Mouse (Mus musculus) hindbrain, embryonic 13.5 days (tissue): ENCODE data around the gene Psmc5. TPM values are rescaled to one million over a fixed set of nuclear protein-coding genes. Genes with fewer than 3 reads are reported as not detected.

Experiments used
- ATAC-seq: fragments of 200-750 bp; cut with Nextera tagmentation; 2 replicates; pipeline ENCODE4 v1.8.0; 2017; ENCODE audit warnings: moderate TSS enrichment; ENCODE audit not compliant: low FRiP score
- H3K27ac ChIP-seq: fragments of 300-500 bp; sonication (generic); 2 replicates; pipeline ENCODE4 v1.5.1; 2015; ENCODE audit warnings: inconsistent platforms, mild to moderate bottlenecking, moderate library complexity
- H3K27me3 ChIP-seq: fragments of 300-500 bp; sonication (generic); 2 replicates; pipeline ENCODE4 v1.6.1; 2015; ENCODE audit warnings: mild to moderate bottlenecking, inconsistent platforms
- H3K36me3 ChIP-seq: fragments of 300-500 bp; sonication (generic); 2 replicates; pipeline ENCODE4 v1.6.1; 2015; ENCODE audit warnings: mild to moderate bottlenecking, inconsistent platforms
- H3K4me1 ChIP-seq: fragments of 300-500 bp; sonication (generic); replicated peaks from 2 replicates; pipeline ENCODE4 v1.6.1; 2015; ENCODE audit warnings: inconsistent platforms
- H3K4me2 ChIP-seq: fragments of 300-500 bp; sonication (generic); 2 replicates; pipeline ENCODE4 v1.6.1; 2015; ENCODE audit warnings: inconsistent platforms, mild to moderate bottlenecking, moderate library complexity
- H3K4me3 ChIP-seq: fragments of 300-500 bp; sonication (generic); 2 replicates; pipeline ENCODE4 v1.5.1; 2015; ENCODE audit warnings: mild to moderate bottlenecking, inconsistent platforms
- H3K9ac ChIP-seq: fragments of 300-500 bp; sonication (generic); 2 replicates; pipeline ENCODE4 v1.6.1; 2015; ENCODE audit warnings: mild to moderate bottlenecking, inconsistent platforms
- H3K9me3 ChIP-seq: fragments of 300-500 bp; sonication (generic); 2 replicates; pipeline ENCODE4 v1.6.1; 2016; ENCODE audit warnings: inconsistent platforms
- WGBS: fragments of 180-500 bp; shearing (Covaris S2); methylation state at CpG from one replicate; pipeline ENCODE4 v1.1.7; 2015; 5-methylcytosine and 5-hydroxymethylcytosine counted together
- polyA plus RNA-seq: library from polyadenylated mRNA; unstranded; fragments of >200 nt; fragmentation: Nextera tagmentation; extraction: Ambion mirVana; gene quantifications from 2 replicates; pipeline ENCODE4 v1.2.1, GENCODE M21; 2015

Gene Psmc5
- polyA plus RNA-seq, 1 experiment from 2014 or later, result 339 TPM

GRCm38 (mm10) chr11:106289369-106289768, 33.4 kb downstream of the Psmc5 start:
- no peak overlapping the region for H3K4me2 ChIP-seq
- H3K36me3 ChIP-seq, result no peaks in the 10 kb centered on the region
- H3K9me3 ChIP-seq, result no peaks in the 10 kb centered on the region
- H3K4me3 ChIP-seq, result no peak overlapping the region
- H3K27ac ChIP-seq, result no peak overlapping the region
- H3K27me3 ChIP-seq, result no peaks in the 10 kb centered on the region
- no peak overlapping the region for H3K9ac ChIP-seq
- 65% methylated on average over 8 of the region's 8 CpGs for WGBS
- ATAC-seq, result no peak
- 0 out of 2 replicates have a peak, but pooled peaks cover 3% of the 10 kb centered on the region for H3K4me1 ChIP-seq

GRCm38 (mm10) chr11:106290376-106290775, 34.4 kb downstream of the Psmc5 start:
- no peaks in the 10 kb centered on the region for H3K36me3 ChIP-seq
- 92% methylated on average over 5 of the region's 5 CpGs for WGBS
- no peaks in the 10 kb centered on the region for H3K27me3 ChIP-seq
- no peak overlapping the region for H3K9ac ChIP-seq
- ATAC-seq, result no peak
- no peak overlapping the region for H3K4me2 ChIP-seq
- 0 out of 2 replicates have a peak, but pooled peaks cover 3% of the 10 kb centered on the region for H3K4me1 ChIP-seq
- H3K9me3 ChIP-seq, result no peaks in the 10 kb centered on the region
- H3K4me3 ChIP-seq, result no peak overlapping the region
- no peak overlapping the region for H3K27ac ChIP-seq

DNA sequence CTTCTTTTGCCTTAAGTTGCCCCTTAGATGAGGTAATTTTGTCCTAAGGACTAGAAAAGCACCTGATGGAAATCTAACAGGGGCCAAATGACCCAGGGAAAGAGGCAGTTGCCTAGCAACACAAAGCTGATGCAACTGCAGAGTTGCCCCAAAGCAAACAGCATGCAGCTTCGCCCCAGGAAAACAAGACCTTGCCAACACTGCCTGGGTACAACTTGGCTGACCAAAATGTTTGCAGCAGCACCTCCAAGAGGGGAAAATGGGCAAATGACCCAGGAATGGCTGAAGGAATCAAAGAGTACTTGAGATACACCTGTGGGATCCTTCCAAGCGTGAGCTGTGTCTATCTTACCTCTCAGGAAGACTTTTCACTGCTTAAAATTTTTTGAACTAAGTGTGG, 35.9 kb downstream of the Psmc5 start:
- H3K9me3 ChIP-seq, result no peaks in the 10 kb centered on the region
- ATAC-seq, result no peak

DNA sequence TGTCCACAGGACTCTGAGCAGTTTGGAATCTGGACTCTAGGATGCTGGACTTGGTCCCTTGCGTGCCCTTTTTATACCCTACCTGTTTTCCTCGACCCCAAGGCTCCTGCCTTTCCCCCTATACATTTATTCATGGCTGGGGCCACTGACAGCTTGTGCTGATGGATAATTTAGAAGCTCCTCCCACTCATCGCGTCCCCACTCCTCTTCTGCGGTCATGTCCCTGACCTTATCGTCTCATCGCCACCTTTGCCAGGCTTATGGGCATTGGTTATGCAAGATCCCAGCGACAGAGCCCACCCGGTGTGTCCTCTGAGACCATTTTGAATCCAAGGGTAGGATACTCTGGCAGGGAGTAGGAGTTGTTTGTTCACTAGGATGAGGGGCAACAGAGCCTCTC, 45.8 kb downstream of the Psmc5 start, which contains the start of gene Gh:
TSS of gene Gh (minus strand) at position 101 of the 400 bp plus-strand sequence.
- no peak for ATAC-seq
- no peak within 1 kb of the TSS for H3K27ac ChIP-seq
- H3K9ac ChIP-seq, result no peak within 1 kb of the TSS
- H3K4me3 ChIP-seq, result no peak within 1 kb of the TSS
- 75% methylated on average over 9 of the region's 9 CpGs for WGBS
- H3K4me1 ChIP-seq, result no peaks in the 10 kb centered on the region
- no peaks in the 10 kb centered on the region for H3K27me3 ChIP-seq
- no peak within 1 kb of the TSS for H3K4me2 ChIP-seq
- H3K9me3 ChIP-seq, result no peaks in the 10 kb centered on the region
- H3K36me3 ChIP-seq, result no peaks in the 10 kb centered on the region

More for the DNA sequence above, 35.9 kb downstream of the Psmc5 start:
- Histone ChIP-seq H3K4me3 (no peak overlapping the region), H3K27ac (no peak overlapping the region), H3K4me1 (0 out of 2 replicates have a peak, but pooled peaks cover 3% of the 10 kb centered on the region), H3K4me2 (no peak overlapping the region), H3K36me3 (no peaks in the 10 kb centered on the region), H3K9ac (no peak overlapping the region), H3K27me3 (no peaks in the 10 kb centered on the region)
- WGBS, result 90% methylated on average over 2 of the region's 2 CpGs

DNA sequence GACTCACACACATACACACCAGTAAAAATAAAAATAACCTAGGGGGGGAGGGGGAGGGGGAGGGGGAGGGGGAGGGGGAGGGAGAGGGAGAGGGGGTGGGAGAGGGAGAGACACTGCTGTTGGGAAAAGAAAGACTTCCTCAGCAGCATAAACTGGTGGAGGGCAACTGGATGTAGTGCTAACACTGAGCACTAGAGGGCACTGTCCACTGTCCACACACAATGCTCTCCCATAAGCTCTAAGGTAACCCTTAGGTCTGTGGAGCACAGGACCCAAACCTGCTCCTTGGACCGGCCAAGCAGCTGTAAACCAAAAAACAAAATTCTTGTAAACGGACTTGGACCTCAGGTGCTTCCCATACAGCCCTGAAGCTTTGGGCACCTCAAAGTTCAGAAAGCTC, 46.7 kb downstream of the Psmc5 start:
- Histone ChIP-seq H3K4me2 (no peak overlapping the region), H3K27ac (no peak overlapping the region), H3K4me1 (no peaks in the 10 kb centered on the region), H3K9ac (no peak overlapping the region), H3K4me3 (no peak overlapping the region), H3K9me3 (no peaks in the 10 kb centered on the region), H3K27me3 (no peaks in the 10 kb centered on the region), H3K36me3 (no peaks in the 10 kb centered on the region)
- ATAC-seq, result no peak; the same call in 1 of the 2 replicates
- 17% methylated on average over 2 of the region's 2 CpGs for WGBS

DNA sequence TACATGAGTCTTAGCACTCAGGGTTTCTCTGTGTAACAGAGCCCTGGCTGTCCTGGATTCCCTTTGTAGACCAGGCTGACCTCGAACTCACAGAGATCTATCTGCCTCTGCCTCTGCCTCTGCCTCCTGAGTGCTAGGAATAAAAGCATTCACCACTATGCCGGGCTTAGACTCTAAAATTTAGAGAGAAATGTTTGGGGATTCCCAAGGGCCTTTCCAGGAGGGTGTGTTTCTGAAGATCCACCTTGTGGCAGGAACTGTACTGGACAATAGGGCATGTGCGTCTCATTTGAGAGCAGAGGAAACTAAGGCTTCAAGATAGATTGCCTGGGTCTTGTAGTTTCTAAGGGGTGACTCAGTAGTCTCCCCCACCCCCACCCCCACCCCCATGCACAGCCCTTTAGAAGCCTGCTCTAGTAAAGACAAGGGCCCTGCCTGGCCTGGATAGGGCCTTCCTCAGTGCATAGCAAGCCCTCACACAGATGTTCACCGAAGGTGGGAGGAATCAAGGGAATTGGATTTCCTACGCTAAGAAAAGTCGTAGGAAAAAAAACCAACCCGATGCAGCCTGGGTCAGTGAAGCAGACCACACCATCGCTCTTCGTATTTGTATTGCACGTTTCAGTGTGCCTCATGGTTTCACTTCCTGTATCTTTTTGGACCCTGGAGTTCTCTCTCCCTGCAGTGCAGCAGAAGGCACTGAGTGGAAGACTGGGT, 49.6 kb downstream of the Psmc5 start:
- Histone ChIP-seq H3K4me2 (no peak overlapping the region), H3K36me3 (no peaks in the 10 kb centered on the region), H3K9ac (no peak overlapping the region), H3K4me1 (no peaks in the 10 kb centered on the region), H3K27ac (no peak overlapping the region), H3K9me3 (no peaks in the 10 kb centered on the region), H3K4me3 (no peak overlapping the region), H3K27me3 (no peaks in the 10 kb centered on the region)
- ATAC-seq, result no peak
- WGBS, result 86% methylated on average over 10 of the region's 10 CpGs

DNA sequence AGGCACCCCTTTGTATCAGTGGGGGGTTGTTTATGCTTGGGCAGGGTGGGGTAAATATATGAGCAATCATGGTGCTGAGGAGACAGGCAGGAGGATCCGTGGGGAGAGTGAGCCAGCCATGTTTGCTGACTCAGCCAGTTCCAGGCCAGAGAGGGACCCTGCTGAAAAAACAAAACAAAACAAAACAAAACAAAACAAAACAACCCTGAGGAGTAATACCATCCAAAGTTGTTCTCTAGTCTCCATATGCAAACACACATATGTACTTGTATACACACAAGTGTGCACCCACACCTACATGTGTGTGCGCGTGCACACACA, 50.1 kb downstream of the Psmc5 start:
- Histone ChIP-seq H3K9ac (no peak overlapping the region), H3K36me3 (no peaks in the 10 kb centered on the region), H3K27me3 (no peaks in the 10 kb centered on the region), H3K4me2 (no peak overlapping the region), H3K27ac (no peak overlapping the region), H3K4me3 (no peak overlapping the region), H3K9me3 (no peaks in the 10 kb centered on the region), H3K4me1 (no peaks in the 10 kb centered on the region)
- 81% methylated on average over 3 of the region's 3 CpGs for WGBS
- ATAC-seq, result no peak

DNA sequence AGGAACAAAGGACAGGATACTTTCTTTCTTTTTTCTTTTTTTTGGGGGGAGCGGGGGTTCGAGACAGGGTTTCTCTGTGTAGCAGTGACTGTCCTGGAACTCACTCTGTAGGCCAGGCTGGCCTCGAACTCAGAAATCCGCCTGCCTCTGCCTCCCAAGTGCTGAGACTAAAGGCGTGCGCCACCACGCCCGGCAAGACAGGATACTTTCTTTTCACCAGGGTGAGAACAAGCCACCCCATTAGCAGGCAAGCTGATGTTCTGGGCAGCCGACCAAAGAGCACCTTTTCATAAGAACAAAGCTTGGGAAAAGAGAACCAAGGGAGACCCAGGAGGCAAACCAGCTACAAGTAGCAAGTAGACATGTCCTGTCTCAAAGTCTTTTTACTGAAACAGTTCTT, 50.8 kb downstream of the Psmc5 start:
- 81% methylated on average over 9 of the region's 9 CpGs for WGBS
- Histone ChIP-seq H3K4me2 (no peak overlapping the region), H3K4me1 (no peaks in the 10 kb centered on the region), H3K27ac (no peak overlapping the region), H3K4me3 (no peak overlapping the region), H3K36me3 (no peaks in the 10 kb centered on the region), H3K9ac (no peak overlapping the region), H3K27me3 (no peaks in the 10 kb centered on the region), H3K9me3 (no peaks in the 10 kb centered on the region)
- no peak for ATAC-seq

DNA sequence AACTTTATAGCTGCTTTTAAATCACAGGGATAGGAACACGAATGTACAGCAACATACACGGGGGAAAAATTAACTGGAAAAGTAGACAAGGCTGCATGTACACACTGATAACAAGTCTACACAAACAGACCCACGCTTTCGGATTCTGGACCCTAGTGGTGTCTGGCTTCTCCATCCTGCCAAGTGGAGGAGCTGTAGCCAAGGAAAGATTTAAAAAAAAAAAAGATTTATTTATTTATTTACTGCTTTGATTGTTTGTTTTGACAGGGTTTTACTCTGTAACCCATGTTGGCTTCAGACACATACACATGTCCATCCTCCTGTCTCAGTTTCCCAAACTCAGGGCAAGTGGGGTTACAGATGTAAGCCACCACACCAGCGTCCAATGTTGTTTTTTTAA, 51.5 kb downstream of the Psmc5 start:
- Histone ChIP-seq H3K27me3 (no peaks in the 10 kb centered on the region), H3K4me3 (no peak overlapping the region), H3K9ac (no peak overlapping the region), H3K9me3 (no peaks in the 10 kb centered on the region), H3K4me2 (no peak overlapping the region), H3K36me3 (no peaks in the 10 kb centered on the region), H3K27ac (no peak overlapping the region), H3K4me1 (no peaks in the 10 kb centered on the region)
- no peak for ATAC-seq
- WGBS, result 91% methylated on average over 5 of the region's 5 CpGs

- Histone ChIP-seq H3K27ac (no peak overlapping the region), H3K9me3 (no peaks in the 10 kb centered on the region), H3K36me3 (no peaks in the 10 kb centered on the region), H3K27me3 (no peaks in the 10 kb centered on the region), H3K4me2 (no peak overlapping the region), H3K4me3 (no peak overlapping the region), H3K4me1 (no peaks in the 10 kb centered on the region), H3K9ac (no peak overlapping the region)
- no peak for ATAC-seq
- 87% methylated on average over 11 of the region's 11 CpGs for WGBS
These were observed 52.2 kb downstream of the Psmc5 start for GRCm38 (mm10) chr11:106308162-106308561.

DNA sequence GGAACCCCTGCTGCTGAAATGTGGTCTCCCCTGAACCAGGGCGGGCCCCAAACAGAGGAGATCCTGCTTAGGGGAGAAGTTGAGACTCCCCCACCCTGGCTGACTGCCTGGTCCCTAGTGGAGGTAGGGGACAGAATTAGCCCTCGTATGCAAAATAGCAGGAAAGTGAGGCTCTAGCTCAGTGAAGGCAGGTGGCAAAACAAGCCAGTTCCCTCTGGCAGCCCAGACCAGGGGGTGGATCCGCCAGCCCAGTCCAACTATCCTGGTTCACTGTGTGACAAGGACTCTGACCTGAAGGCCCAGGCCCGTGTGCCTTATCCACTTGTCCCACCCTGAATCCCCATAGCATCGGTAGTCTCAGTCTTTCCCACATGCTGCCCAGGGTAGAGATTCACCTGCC, 54.2 kb downstream of the Psmc5 start:
- no peak overlapping the region for H3K27ac ChIP-seq
- no peaks in the 10 kb centered on the region for H3K4me1 ChIP-seq
- H3K36me3 ChIP-seq, result no peaks in the 10 kb centered on the region
- H3K4me2 ChIP-seq, result no peak overlapping the region
- H3K27me3 ChIP-seq, result no peaks in the 10 kb centered on the region
- no peak for ATAC-seq
- H3K9me3 ChIP-seq, result no peaks in the 10 kb centered on the region
- H3K9ac ChIP-seq, result no peak overlapping the region
- no peak overlapping the region for H3K4me3 ChIP-seq
- WGBS, result 79% methylated on average over 5 of the region's 5 CpGs
